In the genomic region with DNA sequence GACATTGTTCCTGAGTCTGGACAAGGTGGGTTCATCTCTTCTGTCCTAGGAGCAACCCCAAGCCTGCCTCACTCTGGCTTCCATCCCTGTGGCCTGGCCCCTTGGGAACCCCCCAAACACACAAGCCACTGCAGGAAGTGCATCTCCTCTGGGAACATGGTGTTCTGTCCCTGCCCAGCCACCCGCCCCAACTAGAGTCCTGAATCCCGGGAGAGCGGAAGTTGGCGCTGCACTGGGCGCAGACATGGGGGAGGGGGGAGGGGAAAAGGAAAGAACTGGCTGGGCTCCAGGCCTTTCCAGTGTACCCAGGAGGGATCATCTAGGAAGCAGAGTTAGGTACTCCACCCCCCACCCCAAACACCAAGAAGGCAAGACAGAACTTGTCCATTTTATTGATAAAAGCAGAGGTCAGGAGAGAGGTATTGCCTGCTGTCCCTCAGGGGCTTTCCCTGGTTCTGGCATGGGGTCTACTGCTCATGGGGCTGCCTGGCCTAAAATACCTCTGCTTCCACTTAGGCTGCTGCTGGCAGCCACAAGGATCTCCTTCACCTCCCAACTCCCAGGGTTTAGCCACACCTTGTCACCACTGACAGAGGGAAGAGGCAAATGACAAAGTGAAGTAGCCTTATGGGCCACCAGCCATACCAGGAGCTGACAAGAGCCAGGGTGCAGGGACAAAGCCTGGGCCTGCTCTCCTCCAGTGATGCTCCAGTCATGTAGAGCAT, we compare ENCODE assay signal across 8 mouse cellular contexts. TPM values are rescaled to one million over a fixed set of nuclear protein-coding genes. Genes with fewer than 3 reads are reported as not detected.
DNase-seq lines count a peak whose midpoint lies in the region; ATAC-seq and TF ChIP-seq lines count a peak whose summit lies in the region.

No protein-coding gene starts in this region.

- H3K27ac ChIP-seq in left cerebral cortex, adult 2 months, result peak overlapping the region; percentile 45
- H3K27ac ChIP-seq in brown adipose tissue, adult 24 weeks (replicated peaks; ENCODE audit: low read depth, low read length), result peak overlapping the region; percentile 91
- H3K27ac ChIP-seq in olfactory bulb, adult 2 months (ENCODE audit: insufficient read depth, low read depth, low read length), result peak overlapping the region; percentile 36; the same call in 1 of the 2 replicates

- 30% methylated on average over 5 of the region's 5 CpGs for WGBS in olfactory bulb, adult 2 months

- TF ChIP-seq CTCF in left cerebral cortex, adult 2 months (IDR thresholded peaks at IDR 0.05), result no peak
- TF ChIP-seq CTCF in olfactory bulb, adult 2 months (IDR thresholded peaks at IDR 0.05; ENCODE audit: insufficient read depth, low read depth, low read length), result no peak

- intact Hi-C loops in left cerebral cortex, adult 2 months (cut with DNase I), result no loop called here

- peak; percentile 10 to 18 for DNase-seq in left cerebral cortex, adult 2 months (ENCODE audit: extremely low spot score in 1 of 2, low spot score in 2 of 2)
- DNase-seq in left cerebral cortex, adult 11 months (ENCODE audit: low spot score), result no peak
- peak; percentile 84 for DNase-seq in heart, adult 8-10 months (ENCODE audit: low spot score)
- peak; percentile 81 for DNase-seq in kidney, postnatal 14 days
- no peak for DNase-seq in B cell, adult 2 months

- peaks cover 48% of the 10 kb centered on the region for H3K4me1 ChIP-seq in brown adipose tissue, adult 24 weeks (ENCODE audit: control insufficient read depth, insufficient read depth, insufficient read length, low read length)
- H3K4me1 ChIP-seq in olfactory bulb, adult 2 months (ENCODE audit: control insufficient read depth, insufficient read depth, low read length), result peaks cover 43% of the 10 kb centered on the region

- ATAC-seq in inflammation-experienced regulatory T-cells, adult 6 months, result no peak

- no peak for TF ChIP-seq POLR2A in olfactory bulb, adult 2 months (IDR thresholded peaks at IDR 0.05; ENCODE audit: insufficient read depth, low read depth, low read length)

- H3K4me3 ChIP-seq in left cerebral cortex, adult 2 months, result no peak overlapping the region
- H3K4me3 ChIP-seq in brown adipose tissue, adult 24 weeks (ENCODE audit: insufficient read depth, low read depth, low read length), result peak overlapping the region; percentile 12; the same call in 1 of the 2 replicates
- no peak overlapping the region for H3K4me3 ChIP-seq in olfactory bulb, adult 2 months (ENCODE audit: insufficient read depth, low read depth, low read length)

RNA-seq across cellular contexts. Expression of a gene that starts 4.2 kb away (rescaled TPM):
- 10 to 100 TPM; 82.6 to 91.1 TPM for total RNA-seq in left cerebral cortex, adult 2 months (2021)
- 69.9 and 70.6 TPM in 2 replicates for polyA plus RNA-seq in brown adipose tissue, adult 24 weeks (2012; ENCODE audit: insufficient read depth, insufficient read length, missing spikeins)
- 10 to 100 TPM; 51.9 to 65.0 (median 59.6) TPM for total RNA-seq in heart, adult 8-10 months (2022)
- polyA plus RNA-seq in olfactory bulb, adult 2 months (2012; ENCODE audit: insufficient read depth, insufficient read length, low replicate concordance, missing spikeins), result 230 TPM in 1 of 2 replicates, not detected in the other
- 100 to 1,000 TPM in 2 of 3 experiments, 10 to 100 TPM in 1; 94.4 to 152 (median 117) TPM for polyA plus RNA-seq in inflammation-experienced regulatory T-cells, adult 6 months (2017; shearing (Covaris generic))

RNA-seq across cellular contexts. Expression of a gene that starts 14.0 kb away (rescaled TPM):
- total RNA-seq in left cerebral cortex, adult 2 months (2021), result 1 to 10 TPM; 7.7 to 8.5 TPM
- 24.5 and 28.1 TPM in 2 replicates for polyA plus RNA-seq in brown adipose tissue, adult 24 weeks (2012; ENCODE audit: insufficient read depth, insufficient read length, missing spikeins)
- 1 to 10 TPM; 2.9 to 5.4 (median 3.2) TPM for total RNA-seq in heart, adult 8-10 months (2022)
- not detected in 2 replicates for polyA plus RNA-seq in olfactory bulb, adult 2 months (2012; ENCODE audit: insufficient read depth, insufficient read length, low replicate concordance, missing spikeins)
- 10 to 100 TPM; 87.3 to 95.6 (median 90.8) TPM for polyA plus RNA-seq in inflammation-experienced regulatory T-cells, adult 6 months (2017; shearing (Covaris generic))

RNA-seq across cellular contexts. Expression of a gene that starts 14.1 kb away (rescaled TPM):
- total RNA-seq in left cerebral cortex, adult 2 months (2021), result 1 to 10 TPM; 2.1 to 2.3 TPM
- 137 and 175 TPM in 2 replicates for polyA plus RNA-seq in brown adipose tissue, adult 24 weeks (2012; ENCODE audit: insufficient read depth, insufficient read length, missing spikeins)
- 10 to 100 TPM in 2 of 4 experiments, 1 to 10 TPM in 2; 8.6 to 13.7 (median 9.6) TPM for total RNA-seq in heart, adult 8-10 months (2022)
- polyA plus RNA-seq in olfactory bulb, adult 2 months (2012; ENCODE audit: insufficient read depth, insufficient read length, low replicate concordance, missing spikeins), result not detected in 2 replicates
- polyA plus RNA-seq in inflammation-experienced regulatory T-cells, adult 6 months (2017; shearing (Covaris generic)), result 1 to 10 TPM in 2 of 3 experiments, under 1 TPM in 1; 0.47 to 5.8 (median 1.5) TPM

Comparison
In these comparisons a context has a peak if more than half of its experiments do, and no peak if none do; other contexts are left out.
1. DNase-seq: peak in left cerebral cortex, adult 2 months (2 of 2), heart, adult 8-10 months (single experiment) and kidney, postnatal 14 days (single experiment); none in left cerebral cortex, adult 11 months (single experiment) and B cell, adult 2 months (0 of 2).
2. H3K27ac ChIP-seq: peak in every context shown above with its lines; median percentile 91 in brown adipose tissue, adult 24 weeks; 45 in left cerebral cortex, adult 2 months; 36 in olfactory bulb, adult 2 months.
3. RNA of a gene that starts 14.1 kb away (polyA plus RNA-seq): 137 to 175 TPM in brown adipose tissue, adult 24 weeks; 0.47 to 5.8 TPM in inflammation-experienced regulatory T-cells, adult 6 months and not detected in olfactory bulb, adult 2 months; every median in the first group is over 10 times any median in the second.